In genomic region chr4:58413188-58414185, GRCm38 (mm10) we compare ENCODE assay signal across 10 mouse cellular contexts.
DNase-seq lines count a peak whose midpoint lies in the region; ATAC-seq and TF ChIP-seq lines count a peak whose summit lies in the region.
"Had no signal": no experiment of that assay in that cellular context is flagged by ENCODE, and none has a peak within 500 bp of the region (broad histone marks: within the 10 kb centered on the region; RNA-seq: fewer than 3 reads in every experiment).

No protein-coding gene starts in this region.

- DNase-seq in adrenal gland, postnatal 14 days, result peak; percentile 73
- peak; percentile 58 to 62 for DNase-seq in heart, postnatal 36 days
- DNase-seq in lung, postnatal 14 days, result peak; percentile 42
- no peak for DNase-seq in forebrain, embryonic 10.5 days (ENCODE audit: extremely low spot score, low spot score)
- no peak for DNase-seq in cerebellum, adult 2 months
- DNase-seq in forebrain, embryonic 14.5 days (ENCODE audit: low spot score), result no peak
- DNase-seq: cerebellum, adult 9-11 months had no signal

- no peak overlapping the region for H3K4me3 ChIP-seq in intestine, postnatal 0 days (ENCODE audit: low read depth, low read length)
- H3K4me3 ChIP-seq in intestine, embryonic 15.5 days (replicated peaks), result no peak overlapping the region
- H3K4me3 ChIP-seq in forebrain, embryonic 10.5 days, result no peak overlapping the region
- no peak overlapping the region for H3K4me3 ChIP-seq in cerebellum, adult 2 months (replicated peaks; ENCODE audit: insufficient read depth, low read depth, low read length)
- no peak overlapping the region for H3K4me3 ChIP-seq in forebrain, embryonic 14.5 days (ENCODE audit: low read depth, low read length)
- H3K4me3 ChIP-seq: midbrain, embryonic 13.5 days had no signal

- no peaks in the 10 kb centered on the region for H3K4me1 ChIP-seq in intestine, postnatal 0 days (replicated peaks; ENCODE audit: control insufficient read depth, insufficient read depth, low read length)
- H3K4me1 ChIP-seq in intestine, embryonic 15.5 days (replicated peaks), result no peaks in the 10 kb centered on the region
- peaks cover 3% of the 10 kb centered on the region; the same call in 1 of the 2 replicates for H3K4me1 ChIP-seq in forebrain, embryonic 10.5 days
- H3K4me1 ChIP-seq in cerebellum, adult 2 months (ENCODE audit: control insufficient read depth, insufficient read depth, low read length), result no peaks in the 10 kb centered on the region
- no peaks in the 10 kb centered on the region for H3K4me1 ChIP-seq in forebrain, embryonic 14.5 days (ENCODE audit: control insufficient read depth, insufficient read depth, low read length)
- H3K4me1 ChIP-seq: midbrain, embryonic 13.5 days had no signal

- no peak overlapping the region for H3K27ac ChIP-seq in intestine, postnatal 0 days (ENCODE audit: low read depth, low read length)
- H3K27ac ChIP-seq in intestine, embryonic 15.5 days, result no peak overlapping the region
- H3K27ac ChIP-seq in forebrain, embryonic 10.5 days, result no peak overlapping the region
- no peak overlapping the region for H3K27ac ChIP-seq in cerebellum, adult 2 months (ENCODE audit: insufficient read depth, low read length)
- H3K27ac ChIP-seq in forebrain, embryonic 14.5 days (ENCODE audit: low read depth, low read length), result no peak overlapping the region
- H3K27ac ChIP-seq: midbrain, embryonic 13.5 days had no signal

- H3K9ac ChIP-seq in intestine, postnatal 0 days (ENCODE audit: low read depth, low read length), result no peak overlapping the region
- H3K9ac ChIP-seq in intestine, embryonic 15.5 days, result no peak overlapping the region
- H3K9ac ChIP-seq in forebrain, embryonic 14.5 days (ENCODE audit: low read length), result no peak overlapping the region
- H3K9ac ChIP-seq: midbrain, embryonic 13.5 days had no signal

- no peak for TF ChIP-seq POLR2A in cerebellum, adult 2 months (IDR thresholded peaks at IDR 0.05; ENCODE audit: borderline replicate concordance, insufficient read depth, low read length)

- H3K27me3 ChIP-seq in intestine, postnatal 0 days (replicated peaks; ENCODE audit: control insufficient read depth, insufficient read depth, low read length), result no peaks in the 10 kb centered on the region
- H3K27me3 ChIP-seq in intestine, embryonic 15.5 days (replicated peaks), result no peaks in the 10 kb centered on the region
- H3K27me3 ChIP-seq in forebrain, embryonic 10.5 days (ENCODE audit: poor library complexity, severe bottlenecking), result no peaks in the 10 kb centered on the region
- H3K27me3 ChIP-seq in cerebellum, adult 2 months (ENCODE audit: control insufficient read depth, insufficient read depth, low read length), result no peaks in the 10 kb centered on the region
- no peaks in the 10 kb centered on the region for H3K27me3 ChIP-seq in forebrain, embryonic 14.5 days (replicated peaks; ENCODE audit: control insufficient read depth, insufficient read depth, low read length)
- H3K27me3 ChIP-seq: midbrain, embryonic 13.5 days had no signal

- 69% methylated on average over 13 of the region's 13 CpGs for whole genome bisulfite sequencing in intestine, postnatal 0 days
- 59% methylated on average over 13 of the region's 13 CpGs for WGBS in intestine, embryonic 15.5 days
- 82% methylated on average over 13 of the region's 13 CpGs for WGBS in forebrain, embryonic 10.5 days
- whole genome bisulfite sequencing in cerebellum, adult 2 months, result 76% methylated on average over 13 of the region's 13 CpGs
- WGBS in forebrain, embryonic 14.5 days, result 84% methylated on average over 13 of the region's 13 CpGs

- H3K36me3 ChIP-seq in intestine, postnatal 0 days (ENCODE audit: control insufficient read depth, insufficient read depth), result no peaks in the 10 kb centered on the region
- H3K36me3 ChIP-seq in intestine, embryonic 15.5 days, result no peaks in the 10 kb centered on the region
- H3K36me3 ChIP-seq in forebrain, embryonic 10.5 days (replicated peaks), result no peaks in the 10 kb centered on the region
- no peaks in the 10 kb centered on the region for H3K36me3 ChIP-seq in forebrain, embryonic 14.5 days (ENCODE audit: control insufficient read depth, insufficient read depth, low read length)
- H3K36me3 ChIP-seq: midbrain, embryonic 13.5 days had no signal

- intact Hi-C loops in heart, postnatal 36 days (cut with DNase I), result no loop called here

- no peaks in the 10 kb centered on the region for H3K9me3 ChIP-seq in intestine, postnatal 0 days (ENCODE audit: control insufficient read depth)
- no peaks in the 10 kb centered on the region for H3K9me3 ChIP-seq in intestine, embryonic 15.5 days
- peaks cover 4% of the 10 kb centered on the region; the same call in 1 of the 2 replicates for H3K9me3 ChIP-seq in forebrain, embryonic 10.5 days
- no peaks in the 10 kb centered on the region for H3K9me3 ChIP-seq in forebrain, embryonic 14.5 days (replicated peaks; ENCODE audit: control insufficient read depth, low read length)
- H3K9me3 ChIP-seq: midbrain, embryonic 13.5 days had no signal

- H3K4me2 ChIP-seq in intestine, postnatal 0 days (replicated peaks; ENCODE audit: low read depth), result no peak overlapping the region
- no peak overlapping the region for H3K4me2 ChIP-seq in intestine, embryonic 15.5 days (replicated peaks)
- H3K4me2 ChIP-seq in forebrain, embryonic 14.5 days (ENCODE audit: low read length), result no peak overlapping the region
- H3K4me2 ChIP-seq: midbrain, embryonic 13.5 days had no signal

- ATAC-seq in intestine, postnatal 0 days, result no peak
- ATAC-seq in intestine, embryonic 15.5 days, result no peak
- no peak for ATAC-seq in forebrain, embryonic 14.5 days
- ATAC-seq: midbrain, embryonic 13.5 days had no signal

- TF ChIP-seq CTCF in intestine, postnatal 0 days (IDR thresholded peaks at IDR 0.05; ENCODE audit: low read depth), result peak; percentile 28
- TF ChIP-seq CTCF in cerebellum, adult 2 months (IDR thresholded peaks at IDR 0.05; ENCODE audit: borderline replicate concordance, insufficient read depth, low read depth, low read length), result no peak

Comparison
In these comparisons a context has a peak if more than half of its experiments do, and no peak if none do; other contexts are left out.
1. DNase-seq: peak in adrenal gland, postnatal 14 days (single experiment), heart, postnatal 36 days (2 of 2) and lung, postnatal 14 days (single experiment); none in forebrain, embryonic 10.5 days (single experiment), cerebellum, adult 2 months (0 of 2) and forebrain, embryonic 14.5 days (single experiment).